Mouse (Mus musculus): ENCODE data around the gene Rnase9. TPM values are rescaled to one million over a fixed set of nuclear protein-coding genes. Genes with fewer than 3 reads are reported as not detected.

Rnase9 gene
- total RNA-seq, 2 experiments from 2014 or later = not detected

Other genes with a start within 250 kb of the Rnase9 start
- gene Ccnb1ip1, start 234.1 kb downstream of the Rnase9 start, total RNA-seq (2015; ENCODE audit: low replicate concordance) = not detected in 2 replicates
- not detected in 2 replicates for gene Ccnb1ip1, start 234.1 kb downstream of the Rnase9 start, total RNA-seq (2017; ENCODE audit: low replicate concordance)
- 18.0 and 29.3 TPM in 2 replicates for gene Parp2, start 234.0 kb downstream of the Rnase9 start, total RNA-seq (2015; ENCODE audit: low replicate concordance)
- 32.5 and 63.5 TPM in 2 replicates for gene Parp2, start 234.0 kb downstream of the Rnase9 start, total RNA-seq (2017; ENCODE audit: low replicate concordance)
- 12.3 and 13.8 TPM in 2 replicates for gene Tep1, start 171.3 kb downstream of the Rnase9 start, total RNA-seq (2015; ENCODE audit: low replicate concordance)
- 3.0 and 3.6 TPM in 2 replicates for gene Tep1, start 171.3 kb downstream of the Rnase9 start, total RNA-seq (2017; ENCODE audit: low replicate concordance)
- gene Klhl33, start 144.4 kb downstream of the Rnase9 start, total RNA-seq (2015; ENCODE audit: low replicate concordance) = not detected in 2 replicates
- not detected in 2 replicates for gene Klhl33, start 144.4 kb downstream of the Rnase9 start, total RNA-seq (2017; ENCODE audit: low replicate concordance)
- gene Osgep, start 117.0 kb downstream of the Rnase9 start, total RNA-seq (2015; ENCODE audit: low replicate concordance) = 39.3 and 75.5 TPM in 2 replicates
- 14.8 and 16.6 TPM in 2 replicates for gene Osgep, start 117.0 kb downstream of the Rnase9 start, total RNA-seq (2017; ENCODE audit: low replicate concordance)
- gene Apex1, start 116.9 kb downstream of the Rnase9 start, total RNA-seq (2015; ENCODE audit: low replicate concordance) = 16.6 and 28.9 TPM in 2 replicates
- 8.3 and 13.2 TPM in 2 replicates for gene Apex1, start 116.9 kb downstream of the Rnase9 start, total RNA-seq (2017; ENCODE audit: low replicate concordance)
- gene Pip4p1, start 111.0 kb downstream of the Rnase9 start, total RNA-seq (2015; ENCODE audit: low replicate concordance) = 34.4 and 37.8 TPM in 2 replicates
- gene Pip4p1, start 111.0 kb downstream of the Rnase9 start, total RNA-seq (2017; ENCODE audit: low replicate concordance) = 23.5 and 28.2 TPM in 2 replicates
- gene Pnp, start 110.8 kb downstream of the Rnase9 start, total RNA-seq (2015; ENCODE audit: low replicate concordance) = 256 and 266 TPM in 2 replicates
- gene Pnp, start 110.8 kb downstream of the Rnase9 start, total RNA-seq (2017; ENCODE audit: low replicate concordance) = 218 and 252 TPM in 2 replicates
- gene Gm49342, start 97.4 kb downstream of the Rnase9 start, total RNA-seq (2015; ENCODE audit: low replicate concordance) = not detected in 2 replicates
- gene Gm49342, start 97.4 kb downstream of the Rnase9 start, total RNA-seq (2017; ENCODE audit: low replicate concordance) = 59.7 TPM in 1 of 2 replicates, not detected in the other
- gene Pnp2, start 85.9 kb downstream of the Rnase9 start, total RNA-seq (2015; ENCODE audit: low replicate concordance) = 71.0 and 182 TPM in 2 replicates
- gene Pnp2, start 85.9 kb downstream of the Rnase9 start, total RNA-seq (2017; ENCODE audit: low replicate concordance) = 38.7 and 45.7 TPM in 2 replicates
- not detected in 2 replicates for gene Rnase10, start 34.1 kb downstream of the Rnase9 start, total RNA-seq (2015; ENCODE audit: low replicate concordance)
- gene Rnase10, start 34.1 kb downstream of the Rnase9 start, total RNA-seq (2017; ENCODE audit: low replicate concordance) = not detected in 2 replicates
- gene Rnase11, start 8.3 kb upstream of the Rnase9 start, total RNA-seq (2015; ENCODE audit: low replicate concordance) = not detected in 2 replicates
- not detected in 2 replicates for gene Rnase11, start 8.3 kb upstream of the Rnase9 start, total RNA-seq (2017; ENCODE audit: low replicate concordance)
- gene Rnase12, start 15.8 kb upstream of the Rnase9 start, total RNA-seq (2015; ENCODE audit: low replicate concordance) = 7.1 TPM in 1 of 2 replicates, not detected in the other
- gene Rnase12, start 15.8 kb upstream of the Rnase9 start, total RNA-seq (2017; ENCODE audit: low replicate concordance) = 7.3 TPM in 1 of 2 replicates, not detected in the other
- not detected in 2 replicates for gene Olfr750, start 32.6 kb upstream of the Rnase9 start, total RNA-seq (2015; ENCODE audit: low replicate concordance)
- gene Olfr750, start 32.6 kb upstream of the Rnase9 start, total RNA-seq (2017; ENCODE audit: low replicate concordance) = not detected in 2 replicates
- gene Rnase4, start 49.2 kb upstream of the Rnase9 start, total RNA-seq (2015; ENCODE audit: low replicate concordance) = 8.0 and 11.5 TPM in 2 replicates
- gene Rnase4, start 49.2 kb upstream of the Rnase9 start, total RNA-seq (2017; ENCODE audit: low replicate concordance) = 6.4 and 10.3 TPM in 2 replicates
- 8.0 and 17.7 TPM in 2 replicates for gene Ang, start 49.3 kb upstream of the Rnase9 start, total RNA-seq (2015; ENCODE audit: low replicate concordance)
- 2.2 TPM in 1 of 2 replicates, not detected in the other for gene Ang, start 49.3 kb upstream of the Rnase9 start, total RNA-seq (2017; ENCODE audit: low replicate concordance)
- not detected in 2 replicates for gene Eddm3b, start 72.6 kb upstream of the Rnase9 start, total RNA-seq (2015; ENCODE audit: low replicate concordance)
- not detected in 2 replicates for gene Eddm3b, start 72.6 kb upstream of the Rnase9 start, total RNA-seq (2017; ENCODE audit: low replicate concordance)
- gene Rnase6, start 82.0 kb upstream of the Rnase9 start, total RNA-seq (2015; ENCODE audit: low replicate concordance) = 10.5 and 25.6 TPM in 2 replicates
- 11.7 and 13.3 TPM in 2 replicates for gene Rnase6, start 82.0 kb upstream of the Rnase9 start, total RNA-seq (2017; ENCODE audit: low replicate concordance)
- gene Rnase1, start 104.9 kb upstream of the Rnase9 start, total RNA-seq (2015; ENCODE audit: low replicate concordance) = not detected in 2 replicates
- not detected in 2 replicates for gene Rnase1, start 104.9 kb upstream of the Rnase9 start, total RNA-seq (2017; ENCODE audit: low replicate concordance)
- gene Rnase2b, start 120.4 kb upstream of the Rnase9 start, total RNA-seq (2015; ENCODE audit: low replicate concordance) = not detected in 2 replicates
- not detected in 2 replicates for gene Rnase2b, start 120.4 kb upstream of the Rnase9 start, total RNA-seq (2017; ENCODE audit: low replicate concordance)
- not detected in 2 replicates for gene Ang2, start 157.3 kb upstream of the Rnase9 start, total RNA-seq (2015; ENCODE audit: low replicate concordance)
- gene Ang2, start 157.3 kb upstream of the Rnase9 start, total RNA-seq (2017; ENCODE audit: low replicate concordance) = not detected in 2 replicates
- not detected in 2 replicates for gene Ear14, start 161.5 kb upstream of the Rnase9 start, total RNA-seq (2015; ENCODE audit: low replicate concordance)
- gene Ear14, start 161.5 kb upstream of the Rnase9 start, total RNA-seq (2017; ENCODE audit: low replicate concordance) = not detected in 2 replicates
- gene Rnase2a, start 214.2 kb upstream of the Rnase9 start, total RNA-seq (2015; ENCODE audit: low replicate concordance) = not detected in 2 replicates
- gene Rnase2a, start 214.2 kb upstream of the Rnase9 start, total RNA-seq (2017; ENCODE audit: low replicate concordance) = not detected in 2 replicates